Mouse (Mus musculus) ES-E14 (cell line): ENCODE measurements around the gene Blm.

ENCODE experiments used
- CHD2 ChIP-seq: IDR thresholded peaks from 2 replicates; pipeline ENCODE4 v1.6.1; 2014; ENCODE audit warnings: mild to moderate bottlenecking, low read depth, low read length, inconsistent platforms
- HCFC1 ChIP-seq: IDR thresholded peaks from 2 replicates; pipeline ENCODE4 v1.6.1; 2012; ENCODE audit warnings: low read length, inconsistent platforms, borderline replicate concordance; ENCODE audit not compliant: insufficient read depth
- MAFK ChIP-seq: IDR thresholded peaks from 2 replicates; pipeline ENCODE4 v1.6.1; 2014; ENCODE audit warnings: mild to moderate bottlenecking, low read depth, low read length, inconsistent platforms; ENCODE audit not compliant: insufficient read depth
- ZC3H11A ChIP-seq: IDR thresholded peaks from 2 replicates; pipeline ENCODE4 v1.6.1; 2012; ENCODE audit warnings: low read depth, mild to moderate bottlenecking, inconsistent platforms, low read length, borderline replicate concordance
- ZNF384 ChIP-seq: IDR thresholded peaks from 2 replicates; pipeline ENCODE4 v1.6.1; 2012; ENCODE audit warnings: low read depth, low read length, inconsistent platforms

DNA sequence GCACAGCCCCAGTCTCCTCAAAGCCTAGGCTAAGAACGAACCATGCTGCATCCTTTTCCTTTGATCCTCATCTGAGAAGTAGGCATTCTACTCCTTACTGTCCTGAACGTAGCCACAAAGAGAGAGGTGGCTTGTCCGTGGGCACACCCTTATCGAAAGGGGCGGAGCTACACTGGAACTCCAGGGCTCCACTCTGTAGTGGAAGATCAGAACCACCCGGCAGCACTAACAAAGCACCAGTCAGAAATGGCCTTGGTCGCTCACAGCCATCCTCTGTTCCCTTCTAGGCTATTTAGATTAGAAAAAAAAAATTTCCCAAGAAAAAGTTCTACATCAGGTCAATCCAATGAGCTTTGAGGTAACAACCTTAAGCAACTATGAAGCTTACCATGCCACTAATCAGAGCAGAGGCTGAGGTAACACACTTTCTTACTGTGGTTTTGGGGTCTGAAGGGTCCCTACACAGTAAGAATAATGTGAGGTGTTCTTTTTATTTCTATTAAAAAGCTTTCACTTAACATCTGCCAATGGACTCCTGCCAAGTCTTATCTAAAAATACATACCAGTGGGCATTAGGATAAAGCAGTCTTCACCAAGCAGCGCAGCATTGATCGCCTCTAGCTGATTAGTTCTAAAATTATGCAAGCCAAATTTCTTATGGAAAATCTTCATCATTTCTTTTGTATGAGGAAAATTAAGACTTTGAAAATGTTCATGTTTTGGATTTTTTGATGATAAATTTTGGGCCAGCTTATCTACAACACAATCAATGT is 35.5 kb downstream of the Blm start:
- TF ChIP-seq HCFC1: no peak
- no peak for TF ChIP-seq CHD2
- no peak for TF ChIP-seq ZC3H11A
- no peak for TF ChIP-seq MAFK
- TF ChIP-seq ZNF384: no peak
